Mouse (Mus musculus): ENCODE data around the gene Reg4. TPM values are rescaled to one million over a fixed set of nuclear protein-coding genes. Genes with fewer than 3 reads are reported as not detected.

Reg4 gene
- polyA plus RNA-seq, 1 experiment = not detected

- WGBS = 47% methylated on average over 3 of the region's 3 CpGs
- Histone ChIP-seq H3K4me1 (ENCODE audit: control insufficient read depth, insufficient read depth, low read length) (no peaks in the 10 kb centered on the region), H3K4me3 (replicated peaks; ENCODE audit: control insufficient read depth, low read depth, low read length) (no peak overlapping the region), H3K27ac (ENCODE audit: control insufficient read depth, insufficient read depth, low read depth, low read length, poor library complexity) (no peak overlapping the region)
- no peak for TF ChIP-seq POLR2A (IDR thresholded peaks at IDR 0.05; ENCODE audit: borderline replicate concordance, control insufficient read depth, low read depth, low read length)
- TF ChIP-seq CTCF (IDR thresholded peaks at IDR 0.05; ENCODE audit: control insufficient read depth, insufficient read depth, low read length) = no peak
Observed at GRCm38 (mm10) chr3:98206977-98207376, 15.0 kb upstream of the Reg4 start.

GRCm38 (mm10) chr3:98209161-98209560 is 12.8 kb upstream of the Reg4 start:
- Histone ChIP-seq H3K27ac (ENCODE audit: control insufficient read depth, insufficient read depth, low read depth, low read length, poor library complexity) (no peak overlapping the region), H3K4me1 (ENCODE audit: control insufficient read depth, insufficient read depth, low read length) (no peaks in the 10 kb centered on the region), H3K4me3 (replicated peaks; ENCODE audit: control insufficient read depth, low read depth, low read length) (no peak overlapping the region)
- no peak for TF ChIP-seq CTCF (IDR thresholded peaks at IDR 0.05; ENCODE audit: control insufficient read depth, insufficient read depth, low read length)
- TF ChIP-seq POLR2A (IDR thresholded peaks at IDR 0.05; ENCODE audit: borderline replicate concordance, control insufficient read depth, low read depth, low read length) = no peak
- WGBS = 74% methylated on average over 4 of the region's 4 CpGs

DNA sequence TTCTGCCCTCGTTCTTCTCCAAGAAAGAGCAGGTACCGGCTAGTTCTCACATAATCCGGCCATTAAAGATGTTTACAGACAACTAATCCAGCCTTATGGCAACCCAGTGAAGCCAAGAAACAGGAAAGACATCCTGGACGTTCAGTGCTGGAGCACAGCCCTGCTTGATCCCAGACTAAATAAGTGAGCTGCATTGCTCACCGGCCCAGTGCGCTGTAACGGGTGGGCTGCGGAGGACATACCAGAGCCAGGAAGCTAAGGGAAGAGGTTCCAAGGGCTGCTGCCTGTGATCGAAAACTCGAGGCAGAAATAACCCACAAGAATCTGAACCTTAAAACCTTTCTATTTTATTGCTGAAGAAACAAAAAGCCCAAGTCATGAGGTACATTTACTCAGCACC is 11.1 kb upstream of the Reg4 start:
- Histone ChIP-seq H3K4me3 (replicated peaks; ENCODE audit: control insufficient read depth, low read depth, low read length) (no peak overlapping the region), H3K27ac (ENCODE audit: control insufficient read depth, insufficient read depth, low read depth, low read length, poor library complexity) (no peak overlapping the region), H3K4me1 (ENCODE audit: control insufficient read depth, insufficient read depth, low read length) (no peaks in the 10 kb centered on the region)
- TF ChIP-seq POLR2A (IDR thresholded peaks at IDR 0.05; ENCODE audit: borderline replicate concordance, control insufficient read depth, low read depth, low read length) = no peak
- no peak for TF ChIP-seq CTCF (IDR thresholded peaks at IDR 0.05; ENCODE audit: control insufficient read depth, insufficient read depth, low read length)
- 81% methylated on average over 10 of the region's 10 CpGs for WGBS

GRCm38 (mm10) chr3:98211301-98212081 is 10.5 kb upstream of the Reg4 start:
- H3K27ac ChIP-seq (ENCODE audit: control insufficient read depth, insufficient read depth, low read depth, low read length, poor library complexity) = no peak overlapping the region
- no peak for TF ChIP-seq POLR2A (IDR thresholded peaks at IDR 0.05; ENCODE audit: borderline replicate concordance, control insufficient read depth, low read depth, low read length)
- H3K4me3 ChIP-seq (replicated peaks; ENCODE audit: control insufficient read depth, low read depth, low read length) = no peak overlapping the region
- H3K4me1 ChIP-seq (ENCODE audit: control insufficient read depth, insufficient read depth, low read length) = no peaks in the 10 kb centered on the region
- 61% methylated on average over 7 of the region's 7 CpGs for WGBS

- Histone ChIP-seq H3K4me1 (ENCODE audit: control insufficient read depth, insufficient read depth, low read length) (no peaks in the 10 kb centered on the region; the same call in 1 of the 2 replicates), H3K27ac (ENCODE audit: control insufficient read depth, insufficient read depth, low read depth, low read length, poor library complexity) (no peak overlapping the region), H3K4me3 (replicated peaks; ENCODE audit: control insufficient read depth, low read depth, low read length) (no peak overlapping the region)
- WGBS = 77% methylated on average over 3 of the region's 3 CpGs
- no peak for TF ChIP-seq CTCF (IDR thresholded peaks at IDR 0.05; ENCODE audit: control insufficient read depth, insufficient read depth, low read length)
- no peak for TF ChIP-seq POLR2A (IDR thresholded peaks at IDR 0.05; ENCODE audit: borderline replicate concordance, control insufficient read depth, low read depth, low read length)
Observed at GRCm38 (mm10) chr3:98216296-98216695, 5.7 kb upstream of the Reg4 start.

DNA sequence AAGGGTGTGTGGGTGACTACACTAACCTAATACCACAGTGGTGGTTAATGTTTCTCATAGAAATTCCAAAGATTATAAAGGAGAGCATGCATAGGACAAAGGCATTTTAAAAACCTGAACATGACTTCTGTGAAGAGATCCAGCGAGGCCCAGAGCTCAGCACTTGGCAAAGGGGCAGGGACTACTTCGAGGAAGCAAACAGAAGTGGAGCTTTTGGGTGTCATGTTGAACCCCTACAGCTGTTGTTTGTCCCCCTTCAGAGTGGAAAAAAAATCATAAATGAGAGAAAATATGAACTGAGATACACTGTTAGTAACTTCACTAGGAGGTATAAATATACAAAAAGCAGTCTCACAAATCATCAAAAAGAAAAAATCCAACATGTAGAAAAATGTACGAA is 1.3 kb downstream of the Reg4 start:
- TF ChIP-seq POLR2A (IDR thresholded peaks at IDR 0.05; ENCODE audit: borderline replicate concordance, control insufficient read depth, low read depth, low read length) = no peak
- no peak for TF ChIP-seq CTCF (IDR thresholded peaks at IDR 0.05; ENCODE audit: control insufficient read depth, insufficient read depth, low read length)
- H3K4me3 ChIP-seq (replicated peaks; ENCODE audit: control insufficient read depth, low read depth, low read length) = no peak overlapping the region
- H3K4me1 ChIP-seq (ENCODE audit: control insufficient read depth, insufficient read depth, low read length) = no peaks in the 10 kb centered on the region; the same call in 1 of the 2 replicates
- no peak overlapping the region for H3K27ac ChIP-seq (ENCODE audit: control insufficient read depth, insufficient read depth, low read depth, low read length, poor library complexity)
- WGBS = 77% methylated on average over 3 of the region's 3 CpGs

- Histone ChIP-seq H3K4me3 (replicated peaks; ENCODE audit: control insufficient read depth, low read depth, low read length) (no peak overlapping the region), H3K27ac (ENCODE audit: control insufficient read depth, insufficient read depth, low read depth, low read length, poor library complexity) (no peak overlapping the region), H3K4me1 (ENCODE audit: control insufficient read depth, insufficient read depth, low read length) (no peaks in the 10 kb centered on the region; the same call in 1 of the 2 replicates)
- 47% methylated on average over 9 of the region's 9 CpGs for WGBS
- TF ChIP-seq CTCF (IDR thresholded peaks at IDR 0.05; ENCODE audit: control insufficient read depth, insufficient read depth, low read length) (peak; percentile 65), POLR2A (IDR thresholded peaks at IDR 0.05; ENCODE audit: borderline replicate concordance, control insufficient read depth, low read depth, low read length) (no peak)
Observed at GRCm38 (mm10) chr3:98223783-98224580, 2.0 kb downstream of the Reg4 start.

- H3K4me3 ChIP-seq (replicated peaks; ENCODE audit: control insufficient read depth, low read depth, low read length) = no peak overlapping the region
- no peak overlapping the region for H3K27ac ChIP-seq (ENCODE audit: control insufficient read depth, insufficient read depth, low read depth, low read length, poor library complexity)
- no peaks in the 10 kb centered on the region for H3K4me1 ChIP-seq (ENCODE audit: control insufficient read depth, insufficient read depth, low read length)
- TF ChIP-seq POLR2A (IDR thresholded peaks at IDR 0.05; ENCODE audit: borderline replicate concordance, control insufficient read depth, low read depth, low read length) = no peak
- no peak for TF ChIP-seq CTCF (IDR thresholded peaks at IDR 0.05; ENCODE audit: control insufficient read depth, insufficient read depth, low read length)
- WGBS = 88% methylated on average over 7 of the region's 7 CpGs
Observed at GRCm38 (mm10) chr3:98224975-98225374, 3.0 kb downstream of the Reg4 start.

All from bone marrow, adult 2 months (tissue).